Mouse (Mus musculus): ENCODE measurements at regions not wholly inside any gene's neighbourhood (a gene's known extent, or its start where the extent isn't known, plus 50 kb on each side); places are given as distances from the start of the nearest gene placed in this dataset.

- no peaks in the 10 kb centered on the region for H3K27me3 ChIP-seq (ENCODE audit: insufficient read depth, low read length)
- no peaks in the 10 kb centered on the region for H3K36me3 ChIP-seq (ENCODE audit: insufficient read depth, low read length)
- no peak for ATAC-seq (ENCODE audit: low FRiP score)
- H3K27ac ChIP-seq (ENCODE audit: low read depth, low read length), result no peak overlapping the region
- H3K4me2 ChIP-seq (ENCODE audit: low read depth, low read length, poor library complexity, severe bottlenecking), result no peak overlapping the region
- H3K9ac ChIP-seq (replicated peaks; ENCODE audit: low read length, poor library complexity, severe bottlenecking), result no peak overlapping the region
- H3K4me1 ChIP-seq (ENCODE audit: insufficient read depth, low read length), result no peaks in the 10 kb centered on the region
- no peak for TF ChIP-seq CTCF (IDR thresholded peaks at IDR 0.05)
- H3K9me3 ChIP-seq (ENCODE audit: low read length), result no peaks in the 10 kb centered on the region
- H3K4me3 ChIP-seq (ENCODE audit: low read depth, low read length), result no peak overlapping the region
- 86% methylated on average over 1 of the region's 1 CpGs for WGBS
- DNase-seq (ENCODE audit: low spot score), result no peak
Observed at GRCm38 (mm10) chr10:45883745-45884144, 306.1 kb downstream of the Hace1 start.

- Histone ChIP-seq H3K9me3 (ENCODE audit: low read length) (no peaks in the 10 kb centered on the region), H3K4me2 (ENCODE audit: low read depth, low read length, poor library complexity, severe bottlenecking) (no peak overlapping the region), H3K9ac (replicated peaks; ENCODE audit: low read length, poor library complexity, severe bottlenecking) (no peak overlapping the region), H3K27ac (ENCODE audit: low read depth, low read length) (no peak overlapping the region), H3K4me3 (ENCODE audit: low read depth, low read length) (no peak overlapping the region), H3K4me1 (ENCODE audit: insufficient read depth, low read length) (no peaks in the 10 kb centered on the region), H3K36me3 (ENCODE audit: insufficient read depth, low read length) (no peaks in the 10 kb centered on the region), H3K27me3 (ENCODE audit: insufficient read depth, low read length) (no peaks in the 10 kb centered on the region)
- no peak for DNase-seq (ENCODE audit: low spot score)
- WGBS, result 83% methylated on average over 2 of the region's 2 CpGs
- no peak for ATAC-seq (ENCODE audit: low FRiP score)
- TF ChIP-seq CTCF (IDR thresholded peaks at IDR 0.05), result no peak
Observed at GRCm38 (mm10) chr10:45886636-45887035, 309.0 kb downstream of the Hace1 start.

- 75% methylated on average over 4 of the region's 4 CpGs for WGBS
- DNase-seq (ENCODE audit: low spot score) (peak; percentile 37), ATAC-seq (ENCODE audit: low FRiP score) (no peak)
- Histone ChIP-seq H3K36me3 (ENCODE audit: insufficient read depth, low read length) (no peaks in the 10 kb centered on the region), H3K27me3 (ENCODE audit: insufficient read depth, low read length) (no peaks in the 10 kb centered on the region), H3K9me3 (ENCODE audit: low read length) (no peaks in the 10 kb centered on the region), H3K4me1 (ENCODE audit: insufficient read depth, low read length) (no peaks in the 10 kb centered on the region), H3K4me3 (ENCODE audit: low read depth, low read length) (no peak overlapping the region), H3K9ac (replicated peaks; ENCODE audit: low read length, poor library complexity, severe bottlenecking) (no peak overlapping the region), H3K27ac (ENCODE audit: low read depth, low read length) (no peak overlapping the region), H3K4me2 (ENCODE audit: low read depth, low read length, poor library complexity, severe bottlenecking) (no peak overlapping the region)
- no peak for TF ChIP-seq CTCF (IDR thresholded peaks at IDR 0.05)
Observed at GRCm38 (mm10) chr10:45888835-45889234, 311.2 kb downstream of the Hace1 start.

- Histone ChIP-seq H3K27me3 (ENCODE audit: insufficient read depth, low read length) (no peaks in the 10 kb centered on the region), H3K27ac (ENCODE audit: low read depth, low read length) (no peak overlapping the region), H3K36me3 (ENCODE audit: insufficient read depth, low read length) (no peaks in the 10 kb centered on the region), H3K4me1 (ENCODE audit: insufficient read depth, low read length) (no peaks in the 10 kb centered on the region), H3K4me3 (ENCODE audit: low read depth, low read length) (no peak overlapping the region), H3K9ac (replicated peaks; ENCODE audit: low read length, poor library complexity, severe bottlenecking) (no peak overlapping the region), H3K4me2 (ENCODE audit: low read depth, low read length, poor library complexity, severe bottlenecking) (peak overlapping the region; percentile 28; the same call in 1 of the 2 replicates), H3K9me3 (ENCODE audit: low read length) (no peaks in the 10 kb centered on the region)
- DNase-seq (ENCODE audit: low spot score), result peak; percentile 74
- TF ChIP-seq CTCF (IDR thresholded peaks at IDR 0.05), result no peak
- peak; percentile 74 for ATAC-seq (ENCODE audit: low FRiP score)
- 47% methylated on average over 13 of the region's 13 CpGs for WGBS
Observed at GRCm38 (mm10) chr10:45889381-45889951, 311.8 kb downstream of the Hace1 start.

- Histone ChIP-seq H3K36me3 (ENCODE audit: insufficient read depth, low read length) (no peaks in the 10 kb centered on the region), H3K9me3 (ENCODE audit: low read length) (no peaks in the 10 kb centered on the region), H3K9ac (replicated peaks; ENCODE audit: low read length, poor library complexity, severe bottlenecking) (no peak overlapping the region), H3K4me3 (ENCODE audit: low read depth, low read length) (no peak overlapping the region), H3K27me3 (ENCODE audit: insufficient read depth, low read length) (no peaks in the 10 kb centered on the region), H3K27ac (ENCODE audit: low read depth, low read length) (no peak overlapping the region), H3K4me2 (ENCODE audit: low read depth, low read length, poor library complexity, severe bottlenecking) (0 out of 2 replicates have a peak overlapping the region, but pooled peaks have one; percentile 28), H3K4me1 (ENCODE audit: insufficient read depth, low read length) (no peaks in the 10 kb centered on the region)
- DNase-seq (ENCODE audit: low spot score) (no peak), ATAC-seq (ENCODE audit: low FRiP score) (no peak)
- no peak for TF ChIP-seq CTCF (IDR thresholded peaks at IDR 0.05)
- WGBS, result 79% methylated on average over 9 of the region's 9 CpGs
Observed at GRCm38 (mm10) chr10:45890088-45890626, 312.5 kb downstream of the Hace1 start.

- no peak for TF ChIP-seq CTCF (IDR thresholded peaks at IDR 0.05)
- ATAC-seq (ENCODE audit: low FRiP score) (no peak), DNase-seq (ENCODE audit: low spot score) (no peak)
- Histone ChIP-seq H3K4me2 (ENCODE audit: low read depth, low read length, poor library complexity, severe bottlenecking) (no peak overlapping the region), H3K27me3 (ENCODE audit: insufficient read depth, low read length) (no peaks in the 10 kb centered on the region), H3K9me3 (ENCODE audit: low read length) (no peaks in the 10 kb centered on the region), H3K27ac (ENCODE audit: low read depth, low read length) (no peak overlapping the region), H3K36me3 (ENCODE audit: insufficient read depth, low read length) (no peaks in the 10 kb centered on the region), H3K9ac (replicated peaks; ENCODE audit: low read length, poor library complexity, severe bottlenecking) (no peak overlapping the region), H3K4me3 (ENCODE audit: low read depth, low read length) (no peak overlapping the region), H3K4me1 (ENCODE audit: insufficient read depth, low read length) (no peaks in the 10 kb centered on the region)
- 67% methylated on average over 2 of the region's 2 CpGs for WGBS
Observed at GRCm38 (mm10) chr10:45892464-45892863, 314.8 kb downstream of the Hace1 start.
